Mouse (Mus musculus): ENCODE results near the gene Fth1.

DNA sequence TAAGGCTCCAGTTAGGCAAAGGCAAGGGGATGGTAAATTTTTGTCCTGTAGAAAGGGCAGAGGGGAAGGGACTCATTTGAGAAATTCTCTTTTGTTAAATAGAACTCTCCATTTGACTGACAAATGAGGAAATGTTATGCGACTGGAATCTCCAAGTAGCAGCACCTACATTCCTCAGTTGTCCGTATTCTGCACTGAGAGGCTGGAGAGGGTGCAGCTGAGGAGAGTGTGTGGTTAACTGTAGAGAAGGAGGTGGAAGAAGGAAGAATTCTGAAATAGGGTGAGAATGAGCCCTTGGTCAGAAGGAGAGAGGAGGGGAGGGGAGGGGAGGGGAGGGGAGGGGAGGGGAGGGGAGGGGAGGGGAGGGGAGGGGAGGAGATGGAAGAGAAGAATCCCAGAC lies 46.5 kb upstream of the Fth1 start:
- TF ChIP-seq GATA1 (IDR thresholded peaks at IDR 0.05; ENCODE audit: low read length) (no peak), TAL1 (IDR thresholded peaks at IDR 0.05; ENCODE audit: low read length) (no peak)
